Mouse (Mus musculus): Measurements from ENCODE around the gene Kazn.

DNA sequence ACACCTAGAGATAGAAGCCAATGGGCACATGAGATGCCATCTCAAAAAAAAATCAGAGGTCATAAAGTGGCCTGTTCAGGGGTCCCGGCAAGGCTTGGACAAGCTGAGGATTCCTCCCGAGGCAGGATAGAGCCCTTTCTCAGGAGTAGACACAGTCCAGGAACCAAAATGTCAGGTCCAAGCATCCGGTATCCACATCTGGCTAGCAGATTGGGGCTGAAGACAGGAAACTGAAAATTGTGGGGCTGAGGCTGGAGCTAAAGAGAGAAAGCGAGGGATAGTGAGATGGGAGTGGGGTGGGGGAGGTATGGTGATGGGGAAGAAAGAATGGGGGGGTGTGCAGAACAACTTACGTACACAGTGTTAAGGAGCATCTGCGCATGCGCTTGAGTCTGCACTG, 25.1 kb upstream of the Kazn start:
- TF ChIP-seq CTCF (IDR thresholded peaks at IDR 0.05; ENCODE audit: control insufficient read depth, insufficient read depth, low read length) (no peak), POLR2A (IDR thresholded peaks at IDR 0.05; ENCODE audit: borderline replicate concordance, control insufficient read depth, low read depth, low read length) (no peak)
